Mouse (Mus musculus): ENCODE results near the gene Bik. TPM values are rescaled to one million over a fixed set of nuclear protein-coding genes. Genes with fewer than 3 reads are reported as not detected.

Gene Bik
- polyA plus RNA-seq, 1 experiment: 5.8 TPM

DNA sequence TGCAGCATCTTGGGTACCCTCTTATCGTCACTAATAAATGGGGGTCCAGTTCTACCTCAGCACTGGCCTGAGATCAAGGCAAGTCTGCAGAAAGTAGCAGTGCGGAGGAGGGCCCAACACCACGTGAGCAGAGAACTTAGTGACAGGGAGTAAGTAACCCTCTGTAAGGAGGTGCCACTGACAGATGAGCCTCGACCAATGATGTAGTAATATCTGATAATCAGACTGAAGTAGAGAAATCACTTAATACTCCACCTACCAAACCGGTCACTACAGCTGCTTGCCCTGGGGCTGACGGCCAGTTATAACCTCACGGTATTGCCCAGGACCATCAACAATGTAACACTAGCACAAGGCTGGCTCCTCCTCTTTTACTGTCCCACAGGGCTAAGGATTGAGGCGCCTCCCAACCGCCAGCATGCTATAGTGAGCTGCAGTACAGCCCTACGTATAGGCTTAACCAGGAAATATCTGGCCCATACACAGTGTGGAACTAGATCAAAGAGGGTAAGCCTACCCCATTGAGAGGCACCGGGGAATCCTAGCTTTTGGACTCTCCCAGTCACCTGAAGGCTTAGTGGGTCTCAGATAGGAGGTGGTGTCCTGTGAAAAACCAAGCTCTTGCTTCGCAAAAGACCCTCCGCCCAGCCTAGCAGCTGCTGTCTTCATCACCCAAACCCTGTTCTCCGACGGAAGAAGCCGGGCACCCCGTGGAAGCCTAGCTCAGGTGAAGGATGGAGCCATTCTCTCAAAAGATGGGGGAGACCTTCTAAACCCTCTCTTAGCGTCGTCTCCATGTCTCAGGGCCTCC lies 67.2 kb downstream of the Bik start:
- Histone ChIP-seq H3K36me3 (ENCODE audit: control insufficient read depth, insufficient read depth, low read length) (no peaks in the 10 kb centered on the region), H3K4me3 (ENCODE audit: low read depth, low read length) (peak overlapping the region; percentile 94), H3K4me1 (ENCODE audit: control insufficient read depth, insufficient read depth, insufficient read length, low read length) (peaks cover 10% of the 10 kb centered on the region), H3K27me3 (ENCODE audit: control insufficient read depth, insufficient read depth, low read length) (no peaks in the 10 kb centered on the region), H3K27ac (ENCODE audit: insufficient read depth, low read depth, low read length) (no peak overlapping the region)
- TF ChIP-seq POLR2A (IDR thresholded peaks at IDR 0.05; ENCODE audit: low read depth, low read length): no peak
- no peak for TF ChIP-seq CTCF (IDR thresholded peaks at IDR 0.05; ENCODE audit: extremely low read depth, insufficient read length, insufficient replicate concordance, low read depth, low read length)
- 17% methylated on average over 19 of the region's 19 CpGs for WGBS

Other genes starting within 250 kb of the Bik start
- 39.6 and 88.2 TPM in 2 replicates for gene Arfgap3, start 176.6 kb upstream of the Bik start, polyA plus RNA-seq (2012; rRNA removed)
- 32.5 and 73.5 TPM in 2 replicates for gene Pacsin2, start 62.3 kb upstream of the Bik start, polyA plus RNA-seq (2012; rRNA removed)
- gene Ttll1, start 16.0 kb upstream of the Bik start, polyA plus RNA-seq (2012; rRNA removed): 2.3 and 3.1 TPM in 2 replicates
- 188 and 215 TPM in 2 replicates for gene Tspo, start 36.7 kb downstream of the Bik start, polyA plus RNA-seq (2012; rRNA removed)
- 10.4 and 15.1 TPM in 2 replicates for gene Mcat, start 36.9 kb downstream of the Bik start, polyA plus RNA-seq (2012; rRNA removed)
- 12.9 and 17.5 TPM in 2 replicates for gene Ttll12, start 68.3 kb downstream of the Bik start, polyA plus RNA-seq (2012; rRNA removed)
- 10.5 and 19.3 TPM in 2 replicates for gene Scube1, start 198.2 kb downstream of the Bik start, polyA plus RNA-seq (2012; rRNA removed)

Measured in small intestine, adult 2 months (tissue).